Mouse (Mus musculus) limb, embryonic 10.5 days (tissue): ENCODE data around the gene Polm. TPM values are rescaled to one million over a fixed set of nuclear protein-coding genes. Genes with fewer than 3 reads are reported as not detected.

Experiments
- DNase-seq: peaks from one replicate; pipeline ENCODE4 v3.0.0-alpha.2; 2017; ENCODE audit warnings: low spot score
- H3K27ac ChIP-seq: fragments of 300-500 bp; sonication (generic); 2 replicates; pipeline ENCODE4 v1.5.1; 2016; ENCODE audit warnings: mild to moderate bottlenecking
- H3K27me3 ChIP-seq: fragments of 300-500 bp; sonication (generic); 2 replicates; pipeline ENCODE4 v1.6.1; 2016; ENCODE audit warnings: low read depth, mild to moderate bottlenecking; ENCODE audit not compliant: poor library complexity, severe bottlenecking
- H3K36me3 ChIP-seq: fragments of 300-500 bp; sonication (generic); 2 replicates; pipeline ENCODE4 v1.6.1; 2016; ENCODE audit warnings: mild to moderate bottlenecking, moderate library complexity
- H3K4me1 ChIP-seq: fragments of 300-500 bp; sonication (generic); 2 replicates; pipeline ENCODE4 v1.6.1; 2016
- H3K4me3 ChIP-seq: fragments of 300-500 bp; sonication (generic); 2 replicates; pipeline ENCODE4 v1.5.1; 2016; ENCODE audit warnings: mild to moderate bottlenecking, moderate library complexity
- H3K9me3 ChIP-seq: fragments of 300-500 bp; sonication (generic); replicated peaks from 2 replicates; pipeline ENCODE4 v1.6.1; 2016; ENCODE audit warnings: mild to moderate bottlenecking
- whole genome bisulfite sequencing: fragments of 180-500 bp; shearing (Covaris S2); methylation state at CpG from one replicate; pipeline ENCODE4 v1.1.7; 2016; 5-methylcytosine and 5-hydroxymethylcytosine counted together
- polyA plus RNA-seq: library from polyadenylated mRNA; unstranded; fragments of >200 nt; fragmentation: Nextera tagmentation; extraction: Ambion mirVana; gene quantifications from 2 replicates; pipeline ENCODE4 v1.2.1, GENCODE M21; 2016

Gene Polm
- polyA plus RNA-seq, result 7.1 and 10.3 TPM in 2 replicates

DNA sequence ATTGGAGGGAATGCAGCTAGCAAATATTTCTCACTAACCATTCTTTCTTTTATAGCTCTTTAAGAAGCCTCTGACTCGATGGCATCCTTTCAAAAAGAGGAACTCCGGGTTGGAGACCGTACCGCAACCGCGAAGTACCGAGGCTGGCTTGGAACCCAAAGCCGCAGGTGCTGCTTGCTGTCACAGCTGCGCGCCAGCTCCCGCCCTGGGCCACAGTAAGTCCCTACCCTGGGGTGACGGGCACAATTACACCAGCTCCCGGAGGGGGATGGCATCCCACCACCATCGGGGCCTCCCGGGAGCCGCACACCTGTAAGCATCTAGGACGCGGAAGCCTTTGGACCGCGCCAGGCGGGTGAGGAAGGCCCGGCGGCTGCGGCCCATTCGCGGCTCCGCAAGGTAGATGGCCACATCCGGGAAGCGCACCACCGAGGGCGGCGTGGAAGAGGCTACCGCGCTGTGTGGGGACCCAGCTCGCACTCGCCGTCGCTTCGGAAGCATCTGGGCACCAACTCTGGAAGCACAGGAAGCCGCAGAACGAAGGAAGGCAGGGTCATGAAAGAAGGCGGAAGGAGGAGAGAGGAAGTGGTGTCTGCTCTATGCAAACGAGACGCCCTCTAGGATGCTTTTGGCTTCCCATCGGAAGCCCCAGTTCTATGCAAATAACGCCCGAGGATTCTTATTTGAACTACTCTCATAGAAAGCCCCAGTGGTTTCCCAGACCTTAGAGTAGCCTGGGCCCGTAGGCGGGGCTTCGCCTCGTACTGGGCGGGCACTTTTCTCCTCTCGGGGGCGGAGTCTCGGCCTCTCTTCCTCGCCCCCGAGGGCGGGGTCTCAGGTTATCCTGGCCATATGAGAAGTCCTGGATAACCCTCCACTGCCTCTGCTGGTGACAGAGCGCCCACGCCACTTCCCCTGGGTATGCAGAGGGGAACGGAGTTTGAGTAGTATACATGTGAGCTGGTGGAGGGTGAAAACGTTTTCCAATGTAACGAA is at the start of gene Polm:
Gene Polm (minus strand): TSS at position 766 of the 996 bp plus-strand sequence.
- Histone ChIP-seq H3K27ac (peak within 1 kb of the TSS; percentile 88), H3K9me3 (no peaks in the 10 kb centered on the region; the same call in 1 of the 2 replicates), H3K27me3 (no peaks in the 10 kb centered on the region), H3K36me3 (peaks cover 12% of the 10 kb centered on the region; the same call in 1 of the 2 replicates), H3K4me3 (peak within 1 kb of the TSS; percentile 85), H3K4me1 (peaks cover 21% of the 10 kb centered on the region)
- DNase-seq, result peak; percentile 90
- WGBS, result 1% methylated on average over 63 of the region's 63 CpGs

DNA sequence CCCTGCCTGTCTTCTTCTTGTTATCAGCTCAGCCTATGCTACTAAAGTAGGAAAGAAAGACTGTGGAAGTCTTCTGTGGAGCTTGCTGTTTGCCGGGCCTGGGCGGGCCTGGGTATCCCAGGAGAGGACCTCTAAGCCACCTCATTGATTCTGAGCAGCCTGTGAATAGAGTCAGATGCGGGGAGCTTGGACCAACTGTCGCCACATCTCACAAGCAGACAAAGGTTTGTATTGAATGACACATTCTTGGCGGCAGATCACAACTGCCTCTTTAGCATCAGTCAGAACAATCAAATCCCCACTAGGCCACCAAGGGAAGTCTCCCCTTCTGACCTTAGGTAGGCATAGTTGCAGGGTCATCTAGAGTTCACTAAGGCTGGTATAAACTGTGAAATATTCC is 49.4 kb upstream of the Polm start:
- Histone ChIP-seq H3K27ac (0 out of 2 replicates have a peak overlapping the region, but pooled peaks have one; percentile 64), H3K27me3 (no peaks in the 10 kb centered on the region), H3K9me3 (no peaks in the 10 kb centered on the region), H3K4me3 (no peak overlapping the region), H3K4me1 (peaks cover 51% of the 10 kb centered on the region), H3K36me3 (no peaks in the 10 kb centered on the region)
- WGBS, result 70% methylated on average over 5 of the region's 5 CpGs
- no peak for DNase-seq

DNA sequence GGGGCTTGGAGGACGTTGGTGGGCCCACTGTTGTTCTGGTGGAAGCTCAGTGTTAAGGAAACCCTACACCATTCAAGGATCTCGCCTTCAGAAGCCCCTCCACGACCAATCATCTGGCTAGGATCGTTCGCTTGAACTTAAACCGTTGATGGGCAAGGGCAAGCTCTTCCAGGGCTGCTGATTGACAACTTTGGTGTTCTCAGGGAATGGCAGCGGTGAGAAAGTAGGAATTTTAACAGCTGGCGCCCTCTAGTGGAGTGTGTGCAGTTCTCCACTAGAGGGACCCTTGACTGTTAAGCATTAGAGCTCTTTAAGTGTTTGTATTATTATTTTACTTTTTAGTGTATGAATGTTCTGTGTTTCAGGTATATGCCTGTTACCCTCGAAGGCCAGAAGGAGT is 48.4 kb upstream of the Polm start:
- H3K36me3 ChIP-seq, result no peaks in the 10 kb centered on the region
- peak; percentile 76 for DNase-seq
- WGBS, result 19% methylated on average over 9 of the region's 9 CpGs
- peak overlapping the region; percentile 11; the same call in 1 of the 2 replicates for H3K27ac ChIP-seq
- no peaks in the 10 kb centered on the region for H3K9me3 ChIP-seq
- H3K4me1 ChIP-seq, result peaks cover 41% of the 10 kb centered on the region
- H3K27me3 ChIP-seq, result no peaks in the 10 kb centered on the region
- no peak overlapping the region for H3K4me3 ChIP-seq

DNA sequence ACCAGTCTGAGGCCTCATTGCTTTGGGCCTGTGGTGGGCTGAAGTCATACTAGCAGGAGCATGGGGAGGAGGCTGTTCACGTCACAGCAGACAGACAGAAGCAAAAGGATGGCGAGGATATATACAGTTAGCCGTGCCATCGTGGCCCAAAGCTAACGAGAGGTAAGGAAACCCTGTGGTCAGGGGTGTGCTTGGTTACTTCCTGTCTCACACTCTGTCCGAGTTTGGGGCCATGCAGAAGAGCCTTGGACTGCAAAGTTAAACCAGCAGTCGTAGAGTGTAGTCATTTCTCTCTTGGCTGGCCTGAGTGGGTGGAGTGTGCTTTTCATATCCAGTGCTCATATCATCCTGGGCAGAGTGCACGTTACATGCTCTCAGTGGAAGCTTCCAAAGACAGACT is 44.7 kb upstream of the Polm start:
- H3K27ac ChIP-seq, result no peak overlapping the region
- no peak for DNase-seq
- no peaks in the 10 kb centered on the region for H3K9me3 ChIP-seq
- no peaks in the 10 kb centered on the region for H3K36me3 ChIP-seq
- no peak overlapping the region for H3K4me3 ChIP-seq
- peaks cover 32% of the 10 kb centered on the region for H3K4me1 ChIP-seq
- no peaks in the 10 kb centered on the region for H3K27me3 ChIP-seq
- 76% methylated on average over 8 of the region's 8 CpGs for WGBS

DNA sequence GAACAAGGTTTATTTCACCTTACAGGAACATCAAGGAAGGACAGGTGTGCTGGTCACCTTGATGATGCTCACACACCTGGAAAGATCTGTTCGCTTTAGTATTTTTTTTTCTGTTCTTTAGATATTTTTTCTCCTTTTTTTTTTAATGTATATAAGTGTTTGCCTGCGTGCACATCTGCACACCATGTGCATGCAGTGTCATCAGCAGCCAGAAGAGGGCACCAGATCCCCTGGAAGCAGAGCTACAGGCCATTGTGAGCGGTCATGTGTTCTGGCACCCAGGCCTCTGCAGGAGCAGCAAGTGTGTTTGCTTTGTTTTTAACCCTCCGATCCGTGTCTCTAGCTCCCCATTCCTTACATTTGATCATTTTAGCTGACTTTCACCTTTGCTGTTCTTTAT is 42.1 kb upstream of the Polm start:
- Histone ChIP-seq H3K36me3 (peaks cover 20% of the 10 kb centered on the region), H3K27ac (no peak overlapping the region), H3K27me3 (no peaks in the 10 kb centered on the region), H3K4me3 (no peak overlapping the region), H3K9me3 (no peaks in the 10 kb centered on the region), H3K4me1 (peaks cover 34% of the 10 kb centered on the region)
- DNase-seq, result peak; percentile 81
- WGBS, result 57% methylated on average over 5 of the region's 5 CpGs

DNA sequence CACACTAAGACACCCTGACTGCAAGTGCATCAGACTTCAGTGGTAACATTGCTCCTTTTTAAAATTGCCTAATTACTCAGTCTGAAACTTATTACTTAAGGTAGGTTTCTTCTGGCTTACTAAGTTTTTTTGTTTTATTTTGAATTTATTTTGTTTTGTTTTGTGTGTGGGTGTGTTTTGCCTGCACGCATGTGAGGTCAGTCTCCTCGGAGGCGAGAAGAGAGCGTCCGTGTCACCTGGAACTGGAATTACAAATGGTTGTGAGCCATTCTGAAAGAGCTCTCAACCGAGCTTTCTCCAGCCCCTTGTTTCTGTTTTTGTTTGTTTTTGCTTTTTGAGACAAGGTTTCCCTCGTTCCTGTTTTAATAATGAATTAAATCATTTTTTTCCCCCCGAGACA is 40.8 kb upstream of the Polm start:
- Histone ChIP-seq H3K27me3 (no peaks in the 10 kb centered on the region), H3K4me3 (peak overlapping the region; percentile 73), H3K36me3 (peaks cover 32% of the 10 kb centered on the region), H3K4me1 (peaks cover 34% of the 10 kb centered on the region), H3K9me3 (no peaks in the 10 kb centered on the region), H3K27ac (peak overlapping the region; percentile 90)
- no peak for DNase-seq
- WGBS, result 58% methylated on average over 8 of the region's 8 CpGs

DNA sequence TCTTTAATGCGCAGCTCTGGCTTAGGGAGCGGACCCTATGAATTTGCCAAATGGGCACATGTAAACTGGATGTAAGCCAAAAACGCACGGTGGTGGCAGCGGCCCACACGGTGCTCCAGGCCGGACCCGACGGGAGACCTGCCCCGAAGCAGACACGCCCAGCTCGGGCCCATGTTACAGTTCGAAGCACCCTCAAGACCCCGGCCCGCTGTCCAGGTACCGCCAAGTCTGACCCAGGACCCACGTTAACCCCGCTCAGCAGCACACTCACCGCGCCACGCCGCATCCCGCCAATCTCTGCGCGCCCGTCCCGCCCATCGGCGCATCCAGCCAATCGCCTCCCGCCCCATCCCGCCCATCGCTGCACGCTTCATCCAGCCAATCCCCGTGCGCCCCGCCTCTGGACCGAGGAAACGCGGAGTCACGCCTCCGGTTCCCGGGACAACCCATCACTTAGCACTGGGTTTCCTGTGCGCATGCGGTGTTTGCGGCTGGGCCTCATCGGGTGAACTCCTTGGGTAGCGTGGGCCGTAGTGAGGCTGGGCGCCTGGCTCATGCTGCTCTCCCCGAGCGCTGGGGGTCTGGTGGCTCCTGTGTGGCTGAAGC is 40.2 kb upstream of the Polm start, which contains the start of gene Pold2:
Gene Pold2 (minus strand): TSS at position 372 of the 606 bp plus-strand sequence.
- peak; percentile 99 for DNase-seq
- Histone ChIP-seq H3K27me3 (no peaks in the 10 kb centered on the region), H3K36me3 (peaks cover 38% of the 10 kb centered on the region), H3K4me1 (peaks cover 34% of the 10 kb centered on the region), H3K9me3 (no peaks in the 10 kb centered on the region), H3K4me3 (peak within 1 kb of the TSS; percentile 73), H3K27ac (peak within 1 kb of the TSS; percentile 90)
- under 1% methylated on average over 52 of the region's 52 CpGs for WGBS

DNA sequence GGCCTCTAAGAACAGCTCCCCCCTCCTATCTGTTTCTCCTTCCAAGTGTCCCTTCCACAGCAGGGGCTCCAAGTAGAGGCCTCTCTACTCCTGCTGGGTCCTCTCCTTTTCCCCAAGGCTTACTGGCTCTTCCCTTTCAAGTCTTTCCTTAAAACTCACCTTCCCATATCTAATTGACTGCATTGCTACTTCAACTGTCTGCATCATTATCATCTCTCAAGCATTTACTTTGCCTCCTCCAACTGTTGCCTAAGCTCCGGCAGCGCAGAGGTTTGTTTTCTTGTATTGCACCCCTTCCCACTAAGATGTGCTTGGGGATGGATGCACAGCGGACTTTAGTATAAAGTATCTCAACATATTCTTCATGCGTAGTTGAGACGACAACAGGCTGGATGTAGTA is 39.6 kb upstream of the Polm start:
- Histone ChIP-seq H3K27me3 (no peaks in the 10 kb centered on the region), H3K4me1 (peaks cover 34% of the 10 kb centered on the region), H3K4me3 (peak overlapping the region; percentile 73), H3K27ac (peak overlapping the region; percentile 90), H3K36me3 (peaks cover 44% of the 10 kb centered on the region), H3K9me3 (no peaks in the 10 kb centered on the region)
- WGBS, result 8% methylated on average over 5 of the region's 5 CpGs
- DNase-seq, result no peak

DNA sequence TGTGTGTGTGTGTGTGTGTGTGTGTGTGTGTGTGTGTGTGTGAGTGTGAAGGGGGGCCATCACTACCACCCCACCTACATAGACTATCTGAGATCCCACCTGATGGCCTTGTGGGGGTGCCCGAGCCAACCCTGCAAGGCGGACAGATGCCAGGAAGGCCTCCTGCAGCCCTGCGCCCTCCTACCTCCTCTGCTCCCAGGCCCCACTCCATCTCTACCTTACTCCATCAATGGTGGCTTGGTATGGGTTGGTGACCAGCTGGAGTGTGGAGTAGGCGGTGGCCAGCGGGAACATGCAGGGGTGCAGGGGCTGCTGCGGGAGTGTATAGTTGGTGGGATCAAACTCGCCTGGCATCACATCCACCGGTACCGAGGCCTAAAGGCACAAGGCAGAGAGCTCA is 35.4 kb upstream of the Polm start:
- Histone ChIP-seq H3K4me3 (no peak overlapping the region), H3K4me1 (peaks cover 22% of the 10 kb centered on the region), H3K27me3 (no peaks in the 10 kb centered on the region), H3K27ac (no peak overlapping the region), H3K36me3 (peaks cover 86% of the 10 kb centered on the region), H3K9me3 (no peaks in the 10 kb centered on the region)
- no peak for DNase-seq
- WGBS, result 96% methylated on average over 9 of the region's 9 CpGs

DNA sequence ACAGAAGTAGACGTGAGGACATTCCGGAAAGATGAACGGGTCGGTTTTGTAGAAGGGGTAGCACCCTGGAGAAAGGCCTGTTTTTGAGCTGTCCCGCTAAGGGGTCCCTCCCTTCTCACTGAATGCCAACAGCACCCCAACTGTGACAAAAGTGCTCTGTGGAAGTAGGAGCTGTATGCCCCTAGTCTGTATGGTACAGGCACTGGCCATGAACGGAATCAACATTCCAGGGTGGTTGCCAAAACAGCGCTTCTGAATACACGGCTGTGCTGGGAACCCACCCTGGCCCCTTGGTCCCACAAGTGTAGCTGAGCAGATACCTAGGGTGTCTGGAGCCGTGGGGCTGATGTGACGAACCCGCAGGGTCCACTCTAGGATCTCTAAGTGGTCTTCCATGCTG is 34.9 kb upstream of the Polm start:
- WGBS, result 96% methylated on average over 11 of the region's 11 CpGs
- H3K4me1 ChIP-seq, result peaks cover 19% of the 10 kb centered on the region
- peaks cover 91% of the 10 kb centered on the region for H3K36me3 ChIP-seq
- no peak overlapping the region for H3K4me3 ChIP-seq
- no peaks in the 10 kb centered on the region for H3K9me3 ChIP-seq
- H3K27ac ChIP-seq, result no peak overlapping the region
- no peaks in the 10 kb centered on the region for H3K27me3 ChIP-seq
- DNase-seq, result no peak

DNA sequence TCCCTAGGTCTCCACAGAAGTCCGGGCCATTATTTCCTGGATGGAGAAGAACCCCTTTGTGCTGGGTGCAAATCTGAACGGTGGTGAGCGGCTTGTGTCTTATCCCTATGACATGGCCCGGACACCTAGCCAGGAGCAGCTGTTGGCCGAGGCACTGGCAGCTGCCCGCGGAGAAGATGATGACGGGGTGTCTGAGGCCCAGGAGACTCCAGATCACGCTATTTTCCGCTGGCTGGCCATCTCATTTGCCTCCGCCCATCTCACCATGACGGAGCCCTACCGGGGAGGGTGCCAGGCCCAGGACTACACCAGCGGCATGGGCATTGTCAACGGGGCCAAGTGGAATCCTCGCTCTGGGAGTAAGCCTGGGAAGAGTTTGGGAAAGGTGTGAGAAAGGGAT is 32.3 kb upstream of the Polm start:
- Histone ChIP-seq H3K4me1 (peaks cover 9% of the 10 kb centered on the region; the same call in 1 of the 2 replicates), H3K36me3 (peaks cover 84% of the 10 kb centered on the region), H3K27ac (no peak overlapping the region), H3K4me3 (no peak overlapping the region), H3K27me3 (no peaks in the 10 kb centered on the region), H3K9me3 (no peaks in the 10 kb centered on the region)
- no peak for DNase-seq
- WGBS, result 93% methylated on average over 16 of the region's 16 CpGs

DNA sequence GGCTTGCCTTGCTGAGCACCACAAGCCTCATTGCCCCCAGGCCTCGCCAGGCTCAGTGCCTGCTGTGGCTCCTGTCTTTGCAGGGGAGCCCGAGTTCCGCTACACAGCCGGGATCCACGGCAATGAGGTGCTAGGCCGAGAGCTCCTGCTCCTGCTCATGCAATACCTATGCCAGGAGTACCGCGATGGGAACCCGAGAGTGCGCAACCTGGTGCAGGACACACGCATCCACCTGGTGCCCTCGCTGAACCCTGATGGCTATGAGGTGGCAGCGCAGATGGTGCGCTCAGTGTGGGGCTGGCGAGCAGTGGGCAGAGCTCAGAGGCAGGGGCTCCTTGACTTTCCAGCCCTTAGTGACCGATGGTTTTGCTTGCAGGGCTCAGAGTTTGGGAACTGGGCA is 31.5 kb upstream of the Polm start:
- Histone ChIP-seq H3K36me3 (peaks cover 81% of the 10 kb centered on the region), H3K4me3 (no peak overlapping the region), H3K4me1 (peaks cover 9% of the 10 kb centered on the region; the same call in 1 of the 2 replicates), H3K9me3 (no peaks in the 10 kb centered on the region), H3K27ac (peak overlapping the region; percentile 14; the same call in 1 of the 2 replicates), H3K27me3 (0 out of 2 replicates have a peak, but pooled peaks cover under 1% of the 10 kb centered on the region)
- no peak for DNase-seq
- 95% methylated on average over 16 of the region's 16 CpGs for WGBS

DNA sequence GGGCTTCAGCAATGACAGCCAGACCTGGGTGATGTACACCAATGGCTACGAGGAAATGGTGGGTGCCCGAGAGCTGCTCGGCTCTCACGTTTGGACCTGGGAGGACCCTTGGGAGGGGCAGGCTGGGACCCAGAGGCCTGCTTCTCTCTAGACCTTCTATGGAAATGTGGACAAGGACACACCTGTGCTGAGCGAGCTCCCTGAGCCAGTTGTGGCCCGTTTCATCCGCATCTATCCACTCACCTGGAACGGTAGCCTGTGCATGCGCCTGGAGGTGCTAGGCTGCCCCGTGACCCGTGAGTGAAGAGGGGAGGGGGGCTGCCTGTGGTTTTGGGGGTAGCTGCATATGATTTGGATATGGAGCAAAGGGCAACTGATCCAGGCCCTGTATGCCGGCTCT is 30.5 kb upstream of the Polm start:
- 93% methylated on average over 12 of the region's 12 CpGs for whole genome bisulfite sequencing

More for the DNA sequence above, 30.5 kb upstream of the Polm start:
- peaks cover 11% of the 10 kb centered on the region for H3K27me3 ChIP-seq
- H3K36me3 ChIP-seq, result peaks cover 71% of the 10 kb centered on the region
- H3K9me3 ChIP-seq, result no peaks in the 10 kb centered on the region
- peaks cover 9% of the 10 kb centered on the region for H3K4me1 ChIP-seq
- no peak for DNase-seq
- no peak overlapping the region for H3K27ac ChIP-seq
- H3K4me3 ChIP-seq, result no peak overlapping the region
